Mouse (Mus musculus) layer of hippocampus, adult 9-10 months (tissue): ENCODE data around the gene Oaz2.
"Not testable (repeated sequence)": the region's sequence is repeated elsewhere in the genome, so short reads cannot be mapped to it uniquely, and the experiment has no call there.

ENCODE experiments used
- DNase-seq: peaks from one replicate; pipeline ENCODE4 v3.0.0; 2022; ENCODE audit warnings: low spot score

The Oaz2 gene

GRCm38 (mm10) chr9:65651957-65652356 lies 15.8 kb upstream of the Oaz2 start:
- DNase-seq = not testable (repeated sequence)

DNA sequence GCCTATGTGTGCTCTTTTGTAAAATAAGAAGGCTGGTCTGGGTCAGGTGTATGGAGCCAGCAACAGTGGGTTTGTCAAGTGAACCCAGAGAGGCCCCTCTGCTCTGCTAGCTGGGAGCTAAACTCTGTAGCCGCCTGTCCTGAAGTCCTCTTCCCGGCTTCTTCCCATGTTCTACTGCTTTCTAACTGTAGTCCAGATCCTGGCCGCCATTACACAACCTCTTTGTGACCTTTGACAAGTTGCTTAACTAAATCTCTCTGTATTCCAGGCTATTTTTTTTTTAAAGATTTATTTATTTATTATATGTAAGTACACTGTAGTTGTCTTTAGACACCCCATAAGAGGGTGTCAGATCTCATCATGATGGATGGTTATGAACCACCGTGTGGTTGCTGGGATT lies 14.1 kb upstream of the Oaz2 start:
- DNase-seq = no peak

DNA sequence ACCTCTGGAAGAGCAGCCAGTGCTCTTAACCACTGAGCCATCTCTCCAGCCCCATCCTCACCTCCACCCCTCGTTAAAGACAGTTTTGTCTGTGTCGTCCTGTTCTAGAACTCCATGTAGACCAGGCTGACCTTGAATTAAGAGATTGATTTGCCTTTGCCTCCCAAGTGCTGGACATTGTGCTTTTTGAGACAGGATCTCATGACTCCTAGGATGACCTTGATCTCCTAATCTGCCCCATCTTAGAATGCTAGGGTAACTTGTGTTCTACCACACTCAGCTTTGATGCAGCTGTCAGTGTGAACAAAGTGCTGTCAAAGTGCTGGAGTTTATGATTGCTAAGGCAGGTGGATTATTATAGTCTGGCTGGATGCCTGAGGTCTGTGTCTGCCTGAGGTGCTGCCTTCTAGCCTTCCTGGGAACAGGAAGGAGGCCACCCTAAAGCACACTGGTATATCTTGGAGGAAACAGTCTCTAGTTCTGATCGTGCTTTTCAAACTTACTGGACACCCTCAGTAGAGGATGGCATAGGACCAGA lies 13.0 kb upstream of the Oaz2 start:
- DNase-seq = no peak

DNA sequence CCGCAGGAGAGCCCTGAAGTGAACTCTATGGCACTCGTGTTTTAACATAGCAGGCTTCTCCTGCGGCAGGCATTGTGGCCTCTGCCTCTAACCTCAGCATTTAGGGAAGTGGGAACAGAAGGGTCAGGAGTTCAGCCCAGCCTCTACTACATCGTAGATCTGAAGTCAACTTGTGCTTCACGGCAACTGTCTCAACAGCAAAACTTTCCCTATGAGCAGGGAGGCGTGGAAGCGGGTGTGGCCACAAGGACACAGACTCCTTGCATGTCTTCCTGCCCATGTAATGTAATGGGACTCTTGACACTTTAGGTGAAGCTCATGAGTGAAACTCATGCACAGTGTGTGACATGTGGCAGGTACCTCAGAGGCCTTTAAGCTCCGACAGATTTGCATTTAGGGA lies 12.3 kb upstream of the Oaz2 start:
- DNase-seq = no peak

DNA sequence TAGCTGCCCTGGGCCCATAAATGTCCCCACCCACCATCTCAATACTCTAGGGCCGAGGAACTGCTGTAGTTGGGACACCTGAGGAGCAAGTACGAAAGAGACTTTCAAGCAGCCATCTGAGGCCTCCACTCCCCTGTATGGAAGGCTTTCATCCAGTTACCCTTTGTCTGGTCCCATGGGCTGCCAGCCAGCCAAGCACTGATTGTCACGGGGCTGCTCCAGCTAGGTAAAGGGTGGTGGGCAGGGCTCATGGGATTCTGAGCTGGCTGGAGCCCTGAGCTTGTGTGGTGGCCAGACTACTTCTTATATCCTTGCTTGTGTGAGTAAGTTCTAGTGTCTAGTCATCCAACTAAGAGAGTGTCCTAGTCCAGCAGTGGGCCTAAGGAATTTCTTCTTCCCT lies 10.6 kb upstream of the Oaz2 start:
- no peak for DNase-seq

GRCm38 (mm10) chr9:65661029-65661428 lies 6.8 kb upstream of the Oaz2 start:
- no peak for DNase-seq

GRCm38 (mm10) chr9:65661493-65661892 lies 6.3 kb upstream of the Oaz2 start:
- no peak for DNase-seq

DNA sequence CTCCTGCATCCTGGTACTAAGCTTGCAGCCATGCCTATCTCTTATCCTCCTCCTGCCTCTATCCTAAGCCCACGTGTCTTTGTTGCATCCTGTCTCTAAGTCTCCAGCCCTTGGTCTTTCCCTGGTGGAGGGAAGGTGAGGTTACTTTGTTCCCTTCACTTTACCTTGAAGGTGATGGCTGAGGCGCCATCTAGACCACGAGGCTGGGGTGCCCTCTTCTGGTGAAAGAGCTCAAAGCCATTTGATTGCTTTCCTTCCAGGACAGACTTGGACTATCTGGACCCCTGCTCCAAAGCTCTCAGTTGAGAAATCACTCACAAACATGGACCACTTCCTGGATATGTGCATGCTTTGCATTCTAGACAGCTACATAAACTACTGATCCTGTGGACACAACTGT lies 3.6 kb upstream of the Oaz2 start:
- no peak for DNase-seq

DNA sequence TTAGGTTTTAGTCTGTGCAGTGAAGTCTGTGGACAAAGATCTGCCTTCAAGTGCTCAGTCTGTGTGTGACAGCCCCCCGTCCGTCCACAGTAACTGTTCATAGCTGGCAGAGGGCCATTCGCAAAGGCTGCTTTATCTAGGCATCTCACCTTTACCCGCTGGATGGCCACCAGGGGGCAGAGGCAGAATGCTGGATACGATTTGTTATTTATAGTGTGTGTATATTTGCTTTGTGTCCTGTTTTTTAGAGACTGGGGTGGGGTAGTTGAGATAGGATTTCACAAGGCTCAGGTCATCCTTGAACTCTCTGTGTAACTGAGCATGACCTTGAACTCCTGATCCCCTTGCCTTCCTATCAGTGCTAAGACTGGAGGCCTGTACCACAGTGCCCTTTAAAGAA lies 1.8 kb upstream of the Oaz2 start:
- DNase-seq = peak; percentile 40

DNA sequence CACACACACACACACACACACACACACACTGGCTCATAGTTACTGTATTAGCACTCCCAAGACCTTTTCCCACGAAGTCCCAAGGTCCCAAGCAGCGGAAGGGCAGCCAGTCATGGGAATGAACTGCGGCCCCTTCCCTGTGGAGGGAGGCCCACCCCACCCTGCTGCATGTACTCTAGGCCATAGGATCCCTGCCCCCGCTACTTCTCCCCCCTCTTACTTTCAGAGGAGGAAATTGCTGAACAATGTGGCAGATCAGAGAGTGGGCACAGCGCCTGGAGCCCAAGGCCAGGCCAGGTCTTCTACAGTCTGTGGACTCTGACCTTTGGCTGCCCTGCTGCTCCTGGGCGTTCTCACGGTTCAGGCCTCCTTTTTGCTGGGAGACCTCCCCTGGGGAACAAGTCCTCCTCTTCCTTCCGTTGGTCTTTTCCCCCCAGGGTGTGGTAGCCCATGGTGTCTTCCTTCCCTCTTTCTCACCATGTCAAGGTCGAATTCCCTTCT lies 3.7 kb downstream of the Oaz2 start:
- no peak for DNase-seq

- no peak for DNase-seq
Measured at GRCm38 (mm10) chr9:65672996-65673395, 5.2 kb downstream of the Oaz2 start.

DNA sequence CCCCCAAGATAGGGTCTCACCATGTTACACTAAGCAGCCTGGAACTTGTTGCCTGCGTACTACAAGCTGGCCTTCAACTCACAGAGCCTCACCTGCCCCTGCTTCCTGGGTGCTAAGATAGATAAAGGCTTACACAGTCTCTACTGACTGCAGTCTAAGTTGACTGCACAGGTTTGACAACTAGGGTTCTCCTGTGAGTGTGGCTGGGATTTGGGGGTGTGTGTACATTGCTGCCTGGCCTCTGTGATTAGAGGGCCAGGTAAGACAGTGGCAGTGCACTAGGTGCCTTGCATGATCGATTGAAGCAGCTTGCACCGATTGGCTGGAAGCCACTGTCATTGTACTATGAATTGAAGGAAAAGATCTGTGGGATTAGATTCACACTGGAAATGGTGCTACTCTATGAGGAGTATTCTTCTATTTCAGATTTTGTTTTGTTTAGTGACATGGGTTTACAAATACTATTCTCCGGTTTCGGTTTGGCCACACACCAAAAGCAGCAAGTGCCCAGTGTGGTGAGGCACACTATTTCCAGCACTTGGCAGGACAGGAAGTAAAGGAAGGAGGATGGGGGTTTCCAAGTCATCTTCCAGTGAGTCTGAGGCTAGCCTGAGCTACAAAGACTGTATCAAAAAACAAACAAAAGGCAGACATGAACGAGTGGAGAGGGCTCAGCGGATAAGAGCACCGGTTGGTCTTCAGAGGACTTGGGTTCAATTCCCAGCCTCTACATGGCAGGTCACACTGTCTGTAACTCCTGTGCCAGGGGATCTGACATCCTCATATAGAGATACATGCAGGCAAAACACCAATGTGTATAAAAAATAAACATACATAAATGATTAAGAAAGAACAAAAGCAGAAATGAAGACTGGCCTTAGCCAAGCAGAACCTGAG lies 7.9 kb downstream of the Oaz2 start:
- no peak for DNase-seq

GRCm38 (mm10) chr9:65676358-65677118 lies 8.7 kb downstream of the Oaz2 start:
- DNase-seq = peak; percentile 84

DNA sequence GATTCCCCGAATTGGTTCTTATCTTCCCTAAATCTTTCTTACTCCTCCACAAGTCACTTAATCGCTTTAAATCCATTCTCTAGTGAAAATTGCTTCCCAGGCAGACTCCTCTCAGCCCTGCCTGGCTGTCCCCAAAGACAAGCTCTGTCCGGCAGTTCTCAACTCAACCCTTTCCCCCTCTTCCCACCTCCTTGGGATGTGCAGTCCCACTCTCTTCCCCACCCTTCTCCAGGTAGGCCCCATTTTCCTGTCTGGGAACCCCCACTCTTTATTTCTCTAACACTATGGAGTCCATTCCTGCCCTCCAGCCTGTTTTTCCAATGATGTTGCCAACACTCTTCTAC lies 9.3 kb downstream of the Oaz2 start:
- DNase-seq = no peak

DNA sequence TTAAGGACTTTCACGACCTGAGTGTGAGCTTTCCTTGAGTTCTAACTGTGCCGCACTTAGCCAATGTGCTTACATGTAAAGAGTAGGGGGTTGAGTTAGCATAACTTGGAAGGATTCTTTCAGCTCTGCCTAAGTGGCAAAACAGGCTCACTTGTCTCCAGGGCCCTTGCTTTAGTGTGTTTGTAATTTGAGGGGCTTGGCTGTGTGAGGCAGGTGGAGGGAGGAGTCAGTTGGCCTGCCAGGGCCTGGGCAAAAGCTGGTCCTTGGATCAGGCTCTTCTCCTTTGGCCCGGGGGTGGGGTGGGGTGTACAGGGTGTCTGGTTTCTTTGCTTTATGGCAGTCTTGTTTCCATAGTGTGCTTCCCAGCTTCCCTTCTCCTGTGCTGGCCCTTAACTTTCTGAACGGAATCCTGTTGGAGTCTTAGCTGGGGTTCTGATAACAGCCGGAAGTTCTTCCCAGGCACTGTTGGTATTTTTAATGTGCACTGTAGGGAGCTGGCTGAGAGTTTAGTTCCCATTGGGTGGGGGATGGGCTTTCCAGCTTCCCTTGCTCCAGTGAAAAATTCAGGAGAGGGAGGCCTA lies 11.5 kb downstream of the Oaz2 start:
- DNase-seq = no peak

DNA sequence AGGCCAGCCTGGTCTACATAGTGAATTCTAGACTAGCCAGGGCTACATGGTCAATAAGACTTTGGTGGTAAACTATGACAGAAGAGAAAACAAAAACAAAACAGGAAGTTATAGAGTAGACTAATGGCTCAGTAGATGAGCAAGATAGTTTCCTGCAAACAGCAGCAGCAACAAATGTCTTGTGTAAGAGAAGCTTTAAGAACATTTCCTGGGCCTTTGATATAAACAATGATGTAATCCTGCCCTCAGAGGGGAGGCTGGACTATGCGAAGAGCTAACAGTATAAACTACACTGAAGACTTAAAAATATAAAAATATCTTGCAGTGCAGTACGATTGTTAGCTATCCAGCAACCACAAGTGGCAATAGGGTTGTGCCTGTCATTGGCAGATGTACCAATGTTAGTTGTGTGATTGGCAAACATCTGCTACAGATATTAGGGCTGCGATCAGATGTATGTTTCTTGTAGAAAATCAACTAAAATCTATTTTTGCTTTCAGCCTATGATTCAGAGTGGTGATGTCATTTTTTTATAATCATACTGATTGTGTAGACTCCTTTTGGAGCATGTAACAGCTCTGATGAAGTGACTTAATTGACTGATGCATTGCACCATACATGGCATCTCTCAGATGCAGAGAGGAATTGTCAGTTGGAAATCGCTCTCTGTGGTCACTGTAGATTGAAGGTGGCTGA lies 13.3 kb downstream of the Oaz2 start:
- DNase-seq = no peak

DNA sequence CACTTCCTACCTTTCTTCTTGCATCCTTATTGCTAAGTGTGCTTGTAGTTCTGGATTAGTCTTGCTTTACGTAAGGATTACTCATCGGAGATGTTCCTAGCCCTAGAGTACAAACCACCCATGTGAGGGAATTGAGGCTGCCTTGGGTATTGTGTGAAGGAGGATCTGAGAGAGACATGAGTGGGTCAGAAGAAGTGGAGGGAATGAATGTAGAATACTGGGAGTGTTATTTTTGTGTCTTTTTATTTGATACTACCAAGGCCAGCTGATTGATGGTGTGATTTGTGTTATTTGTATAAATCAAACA lies 13.8 kb downstream of the Oaz2 start:
- DNase-seq = no peak

DNA sequence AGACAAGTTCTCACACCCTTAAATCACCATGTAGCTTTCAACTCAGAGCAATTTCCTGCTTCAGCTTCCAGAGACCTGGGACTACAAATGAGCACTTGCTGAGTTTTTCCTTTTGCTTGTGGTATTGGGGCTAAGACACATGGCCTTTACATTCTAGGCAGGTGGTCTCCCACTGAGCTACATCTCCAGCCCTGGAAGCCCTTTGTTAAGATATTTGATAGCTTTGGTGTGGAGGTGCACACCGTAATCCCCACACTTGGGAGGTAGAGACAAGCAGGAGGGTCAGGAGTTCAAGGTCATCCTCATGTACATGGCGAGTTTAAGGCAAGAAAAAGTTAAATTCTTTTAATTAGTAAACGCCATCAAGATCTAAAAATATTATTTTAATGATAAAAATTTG lies 14.4 kb downstream of the Oaz2 start:
- no peak for DNase-seq

DNA sequence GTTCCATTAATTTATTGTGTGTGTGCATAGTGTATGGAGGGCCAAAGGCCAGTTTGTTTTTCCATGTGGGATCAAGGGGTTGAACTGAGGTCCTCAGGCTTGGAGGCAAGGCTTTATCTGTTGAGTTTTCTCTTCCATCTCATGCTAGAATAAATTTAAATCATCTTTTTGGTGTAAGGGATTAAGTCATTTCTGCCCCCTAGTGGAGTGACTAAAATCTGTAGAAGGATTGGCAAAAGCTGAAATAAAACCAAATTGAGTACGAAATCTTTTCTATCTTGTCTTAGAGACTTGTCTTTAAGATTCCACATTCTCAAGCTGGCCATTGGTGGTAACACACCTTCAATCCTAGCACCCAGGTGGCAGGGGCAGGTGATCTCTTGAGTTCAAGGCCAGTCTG lies 15.2 kb downstream of the Oaz2 start:
- no peak for DNase-seq

GRCm38 (mm10) chr9:65684704-65685103 lies 16.9 kb downstream of the Oaz2 start:
- DNase-seq = no peak

GRCm38 (mm10) chr9:65689869-65690268 lies 22.1 kb downstream of the Oaz2 start:
- DNase-seq = not testable (repeated sequence)

DNA sequence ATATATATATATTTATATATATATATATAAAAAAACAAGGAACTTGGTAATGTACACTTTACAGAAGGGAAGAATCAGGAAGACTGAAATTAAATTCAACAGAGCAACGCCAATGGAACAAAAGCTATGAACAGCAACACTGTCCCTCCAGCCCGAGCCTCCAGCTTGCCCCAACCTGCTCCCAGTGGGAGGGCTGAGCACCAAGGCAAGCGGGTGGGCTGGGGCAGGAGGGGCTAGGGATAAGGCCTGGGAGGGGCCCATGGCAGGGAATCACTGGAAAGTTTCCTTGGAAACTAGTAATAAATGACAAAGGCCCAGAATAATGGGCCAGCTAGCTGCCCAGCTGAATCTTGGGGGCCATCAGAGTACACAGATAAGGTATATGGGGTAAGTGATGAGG lies 24.7 kb downstream of the Oaz2 start:
- no peak for DNase-seq
